Mouse (Mus musculus) brain, embryonic 14.5 days (tissue): ENCODE measurements at regions not wholly inside any gene's neighbourhood (a gene's known extent, or its start where the extent isn't known, plus 50 kb on each side); places are given as distances from the start of the nearest gene placed in this dataset.

Experiments used
- DNase-seq: peaks from one replicate; pipeline ENCODE4 v3.0.0-alpha.2; 2011; ENCODE audit warnings: low read depth
- CTCF ChIP-seq: fragments of 200-500 bp; IDR thresholded peaks from 2 replicates; pipeline ENCODE4 v1.5.1; 2012; ENCODE audit warnings: inconsistent platforms, mild to moderate bottlenecking, moderate library complexity, borderline replicate concordance; ENCODE audit not compliant: insufficient read depth, insufficient read length; ENCODE audit errors: extremely low read depth
- POLR2A ChIP-seq: fragments of 200-500 bp; IDR thresholded peaks from 2 replicates; pipeline ENCODE4 v1.6.1; 2012; ENCODE audit warnings: mild to moderate bottlenecking, inconsistent platforms, borderline replicate concordance; ENCODE audit not compliant: poor library complexity, insufficient read depth, insufficient read length, severe bottlenecking; ENCODE audit errors: extremely low read depth

GRCm38 (mm10) chr15:70276838-70277237, 3557.5 kb upstream of the Gm6569 start:
- no peak for DNase-seq

DNA sequence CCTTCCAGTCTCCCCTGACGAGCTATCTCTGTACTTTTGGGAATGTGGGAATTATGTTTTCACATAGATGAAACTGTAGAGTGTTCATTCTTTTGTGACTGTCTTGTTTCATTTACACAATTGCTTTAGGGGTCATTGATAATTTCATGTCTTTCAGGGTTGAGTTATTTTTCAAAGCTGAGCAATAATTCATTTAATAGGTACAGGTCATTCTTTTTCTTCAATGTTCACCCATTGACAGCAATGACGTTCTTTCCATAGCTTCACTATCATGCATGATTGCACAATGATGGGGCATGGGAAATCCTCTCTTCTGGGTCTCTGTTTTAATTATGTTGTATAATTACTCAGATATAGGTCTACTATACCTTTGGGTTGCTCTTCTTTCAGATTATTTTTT, 3512.6 kb upstream of the Gm6569 start:
- TF ChIP-seq POLR2A, result no peak
- no peak for TF ChIP-seq CTCF
- DNase-seq, result no peak

More at GRCm38 (mm10) chr15:70276838-70277237, 3557.5 kb upstream of the Gm6569 start:
- TF ChIP-seq CTCF (no peak), POLR2A (no peak)

DNA sequence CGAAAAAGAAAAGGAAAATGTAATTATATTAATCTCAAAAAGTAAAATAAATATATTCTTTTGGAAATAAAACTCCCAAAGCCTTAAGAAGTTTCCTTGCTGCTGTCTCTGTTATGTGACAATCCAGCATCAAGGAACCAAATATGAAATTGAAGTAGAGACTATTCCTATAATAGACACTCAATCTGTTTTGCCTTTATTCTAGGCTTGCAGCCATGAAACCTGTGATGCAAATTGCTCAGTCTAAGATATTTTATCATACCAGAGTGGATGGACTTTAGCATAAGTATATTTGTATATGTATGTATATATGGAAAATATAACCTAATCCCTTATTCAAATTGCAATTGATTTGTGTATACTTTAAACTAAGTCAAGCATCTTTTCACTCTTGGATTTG, 3495.1 kb upstream of the Gm6569 start:
- TF ChIP-seq POLR2A, result no peak
- TF ChIP-seq CTCF, result no peak
- DNase-seq, result no peak

- DNase-seq, result no peak
- TF ChIP-seq POLR2A, result no peak
- TF ChIP-seq CTCF, result no peak
Observed at GRCm38 (mm10) chr15:70341401-70341800, 3493.0 kb upstream of the Gm6569 start.

GRCm38 (mm10) chr15:70357961-70358360, 3476.4 kb upstream of the Gm6569 start:
- TF ChIP-seq POLR2A, result no peak
- no peak for TF ChIP-seq CTCF
- DNase-seq, result peak; percentile 38

GRCm38 (mm10) chr15:70384631-70385030, 3449.7 kb upstream of the Gm6569 start:
- TF ChIP-seq POLR2A (no peak), CTCF (no peak)
- DNase-seq, result no peak

- DNase-seq, result no peak
- TF ChIP-seq POLR2A (no peak), CTCF (no peak)
Observed at GRCm38 (mm10) chr15:70416311-70416710, 3418.1 kb upstream of the Gm6569 start.

DNA sequence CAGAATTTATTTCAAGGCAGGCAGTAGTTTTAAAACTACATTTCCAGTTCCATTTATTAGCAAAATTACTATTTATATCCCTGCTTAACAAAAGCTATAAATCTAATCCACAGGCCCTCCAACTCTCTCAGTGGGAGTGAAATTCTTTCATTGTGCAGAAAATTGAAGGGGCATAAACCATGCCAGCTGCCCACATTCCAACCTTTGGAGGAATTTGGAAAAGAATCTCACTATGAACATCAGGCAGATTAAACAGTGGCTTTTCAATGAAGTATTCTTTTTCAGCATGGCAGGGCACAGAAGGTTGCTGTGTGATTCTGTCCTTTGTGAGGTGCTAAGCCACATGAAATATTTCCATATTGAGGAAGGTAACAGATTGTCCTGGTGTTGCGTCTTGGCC, 3408.8 kb upstream of the Gm6569 start:
- DNase-seq, result peak; percentile 14
- TF ChIP-seq CTCF (no peak), POLR2A (no peak)
